Mouse (Mus musculus) urinary bladder, adult 18-20 months (tissue): ENCODE measurements around the gene Rab5if.
"Not testable (repeated sequence)": the region's sequence is repeated elsewhere in the genome, so short reads cannot be mapped to it uniquely, and the experiment has no call there.

Experiments used
- DNase-seq, 2 experiments: peaks; one replicate each; pipeline ENCODE4 v3.0.0; 2022; ENCODE audit warnings: low spot score in 2 of 2, mixed read lengths in 2 of 2

Gene Rab5if

DNA sequence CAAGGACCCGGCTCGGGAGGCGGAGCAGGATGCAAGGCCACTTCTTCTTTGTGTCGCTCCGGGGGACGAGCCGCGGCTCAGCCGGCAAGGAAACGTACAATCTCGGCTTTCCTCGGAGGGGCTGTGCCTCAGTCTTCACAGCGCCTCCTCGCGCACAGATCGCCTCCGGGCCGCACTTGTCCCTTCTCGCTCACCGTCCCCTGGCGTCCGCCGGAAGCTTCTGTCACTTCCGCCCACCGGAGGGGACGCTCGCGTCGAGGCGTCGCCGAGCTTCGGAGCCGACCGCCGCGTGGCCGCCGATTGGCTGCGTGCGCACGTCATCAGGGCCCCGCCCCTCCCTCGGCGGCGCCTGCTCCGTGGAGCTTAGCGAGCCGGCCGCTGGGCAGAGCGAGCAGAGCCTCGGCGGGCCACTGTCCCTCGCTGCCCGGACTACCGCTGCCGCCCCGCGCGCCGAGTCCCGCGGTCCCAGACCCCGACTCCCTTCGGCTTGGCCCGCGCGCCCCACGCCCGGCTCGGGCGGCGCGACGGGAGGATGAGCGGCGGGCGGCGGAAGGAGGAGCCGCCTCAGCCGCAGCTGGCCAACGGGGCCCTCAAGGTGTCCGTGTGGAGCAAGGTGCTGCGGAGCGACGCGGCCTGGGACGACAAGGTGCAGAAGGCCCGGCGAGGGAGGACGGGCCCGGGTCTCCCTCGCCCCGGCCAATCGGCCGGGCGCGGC is at the start of gene Rab5if:
Gene Rab5if, plus strand, starts transcription at position 357 of the 715 bp plus-strand sequence.
- peak; percentile 93 to 96 for DNase-seq

DNA sequence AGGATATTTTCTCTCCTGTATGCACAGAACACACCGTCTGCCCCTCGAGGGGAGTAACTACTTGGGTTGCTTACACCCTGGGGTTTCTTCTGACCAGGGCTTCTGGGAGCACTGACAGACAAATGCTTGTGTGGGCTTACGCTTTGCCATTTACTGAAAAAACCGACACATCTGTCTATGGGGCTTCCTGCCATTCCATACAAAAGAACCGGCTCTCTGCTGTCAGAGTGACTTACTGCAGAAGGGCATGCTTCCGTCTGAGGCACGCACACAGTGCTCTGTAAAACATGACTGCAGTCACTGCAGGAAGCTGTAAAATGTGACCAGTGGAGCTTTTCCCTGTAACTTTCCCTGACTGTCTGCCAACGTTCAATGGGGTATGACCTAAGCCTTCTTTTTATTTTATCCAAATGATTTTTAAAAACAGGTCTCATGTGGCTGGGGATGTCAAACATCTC is 48.6 kb upstream of the Rab5if start:
- no peak for DNase-seq

DNA sequence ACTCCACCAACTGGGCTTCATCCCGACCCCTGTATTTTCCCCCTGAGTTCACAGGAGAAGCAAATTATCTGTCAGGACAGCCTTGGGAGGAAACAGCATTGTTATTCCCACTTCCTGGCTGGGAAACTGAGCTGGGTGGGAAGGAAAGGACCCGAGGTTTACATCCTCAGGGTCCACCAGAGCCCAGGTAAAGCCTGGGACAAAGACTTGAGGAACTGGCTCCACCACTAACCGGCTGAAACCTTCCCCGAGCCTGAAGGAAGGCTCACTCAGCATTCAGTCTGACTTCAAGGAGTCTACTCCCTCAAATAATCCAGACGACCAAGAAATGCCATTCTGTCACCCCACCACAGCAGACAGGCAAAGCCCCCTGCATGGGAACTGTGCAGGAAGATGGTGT is 48.0 kb upstream of the Rab5if start:
- DNase-seq: no peak

DNA sequence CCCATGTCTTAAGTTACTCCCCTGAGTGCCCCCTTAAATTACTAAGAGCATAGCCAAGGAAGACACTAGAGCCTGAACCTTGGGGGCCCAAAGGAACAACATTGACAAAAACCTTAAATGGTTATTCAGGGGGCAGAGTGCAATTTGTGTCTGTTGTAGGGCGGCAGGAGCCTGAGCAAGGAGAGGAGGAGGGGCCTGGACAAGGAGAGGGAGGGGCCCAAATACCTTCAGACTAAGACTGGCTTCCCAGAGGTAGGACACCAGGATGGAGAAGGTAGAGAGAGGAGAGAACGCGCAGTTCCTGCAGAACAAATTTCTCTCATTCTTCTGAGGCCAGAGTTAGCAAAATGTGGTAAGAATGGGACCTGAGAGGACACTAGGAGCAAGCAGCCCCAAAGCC is 47.5 kb upstream of the Rab5if start:
- no peak for DNase-seq

DNA sequence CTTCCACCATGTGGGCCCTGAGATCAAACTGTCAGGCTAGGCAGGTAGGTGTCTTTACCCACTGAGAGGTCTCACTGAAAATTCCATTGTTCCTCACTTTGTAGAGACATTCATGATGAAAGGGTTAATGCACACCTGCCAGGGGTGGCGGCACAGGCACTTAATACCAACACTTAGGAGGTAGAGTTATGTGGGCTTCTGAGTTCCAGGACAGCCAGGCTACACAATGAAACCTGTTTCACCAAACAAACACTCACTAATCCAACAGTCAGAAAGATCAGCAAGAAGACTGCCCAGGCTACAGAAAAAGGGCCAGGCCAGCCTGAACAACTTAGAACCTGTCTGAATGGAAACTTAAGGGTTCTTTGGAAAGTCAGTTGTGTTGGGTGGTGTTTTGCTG is 46.8 kb upstream of the Rab5if start:
- no peak for DNase-seq

DNA sequence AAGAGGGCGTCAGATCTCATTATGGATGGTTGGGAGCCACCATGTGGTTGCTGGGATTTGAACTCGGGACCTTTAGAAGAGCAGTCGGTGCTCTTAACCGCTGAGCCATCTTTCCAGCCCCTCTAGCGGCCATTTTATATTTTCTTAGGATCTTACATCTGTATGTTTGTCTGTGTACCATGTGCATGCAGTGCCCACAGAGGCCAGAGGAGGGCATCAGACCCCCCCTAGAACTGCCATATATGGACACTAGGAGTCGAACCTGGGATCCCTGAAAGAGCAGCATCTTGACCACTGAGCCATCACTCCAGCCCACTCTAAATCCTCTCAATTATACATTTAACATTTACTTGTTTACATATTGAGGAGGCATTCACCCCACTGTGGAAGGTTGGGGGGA is 37.8 kb upstream of the Rab5if start:
- DNase-seq: not testable (repeated sequence)

DNA sequence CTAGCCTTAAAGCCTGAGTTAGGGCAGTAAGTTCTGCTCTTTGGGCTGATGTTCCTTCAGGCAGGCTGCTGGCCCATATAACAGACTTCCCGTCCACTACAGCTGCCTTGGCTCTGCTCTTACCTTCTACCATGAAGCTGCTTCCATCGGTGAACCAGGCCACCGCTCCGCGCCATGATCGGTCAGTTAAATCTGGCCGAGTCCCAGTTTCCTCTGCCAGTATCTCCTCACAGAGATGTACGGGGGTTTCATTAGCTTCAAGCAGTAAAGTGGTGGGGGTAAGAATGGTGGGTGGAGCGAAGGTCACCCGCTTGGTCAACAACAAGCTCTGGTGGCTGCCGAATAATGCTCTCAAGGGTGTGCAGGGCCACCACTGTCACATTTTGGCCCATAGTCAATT is 28.6 kb upstream of the Rab5if start:
- no peak for DNase-seq

DNA sequence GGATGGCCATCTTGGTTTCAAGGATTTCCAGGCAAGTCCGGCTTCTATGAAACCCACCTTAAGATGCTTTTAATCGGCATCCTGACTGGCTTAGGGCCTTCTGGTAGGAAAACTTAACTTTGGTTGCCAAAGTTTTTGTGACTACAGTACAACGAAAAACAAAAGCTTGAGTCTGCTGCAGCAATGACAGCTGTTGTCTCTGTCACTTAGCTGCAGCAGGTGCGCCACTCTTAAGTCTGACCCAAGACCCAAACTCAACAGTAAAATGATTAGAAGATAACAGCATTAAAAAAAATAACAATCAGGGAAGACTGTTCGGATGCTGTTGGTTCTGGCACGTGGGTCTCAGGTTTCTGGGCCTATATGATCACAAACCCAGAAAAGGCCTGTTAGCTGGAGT is 24.1 kb upstream of the Rab5if start:
- DNase-seq: no peak

DNA sequence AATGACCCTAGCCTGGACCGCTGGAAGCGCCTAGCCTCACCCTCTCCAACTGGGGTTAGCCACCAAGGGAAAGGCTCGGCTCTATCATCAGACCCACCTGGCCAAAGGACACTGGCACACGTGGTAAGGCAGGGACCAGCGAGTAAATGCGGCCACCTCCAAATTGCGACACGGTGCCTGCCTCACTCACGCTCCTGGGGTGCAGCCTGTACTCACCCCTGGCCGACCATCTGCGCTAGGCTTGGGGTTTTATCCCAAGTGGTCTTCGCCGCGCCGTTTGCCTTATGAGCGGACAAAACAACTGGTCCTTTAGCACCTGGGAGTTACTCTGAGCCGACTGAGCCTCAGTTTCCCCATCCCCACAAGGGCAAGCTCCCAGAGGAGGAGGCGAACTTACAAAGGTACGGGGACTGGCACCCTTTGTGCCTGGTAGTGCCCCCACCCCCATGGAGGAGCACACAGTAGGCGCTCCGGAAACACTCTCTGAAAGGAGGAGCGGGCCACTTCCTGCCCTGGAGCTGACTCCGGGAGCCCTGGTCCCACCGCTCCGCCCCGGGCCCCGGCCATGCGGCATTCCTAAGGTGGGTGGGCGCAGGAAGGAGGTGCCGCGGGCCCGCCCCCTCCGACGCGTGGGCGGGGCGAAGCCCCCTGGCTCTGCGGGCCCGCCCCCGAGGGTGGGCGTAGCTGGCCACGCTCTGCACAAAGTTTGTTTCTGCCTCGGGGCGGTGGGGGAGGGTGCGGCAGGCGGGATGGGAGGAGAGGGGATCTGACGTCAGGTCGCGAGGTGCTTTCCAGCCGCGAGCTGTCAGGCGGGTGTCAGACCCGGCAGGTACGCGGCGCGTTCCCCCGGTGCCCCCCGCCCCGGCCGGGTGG is 23.4 kb upstream of the Rab5if start, which contains the start of gene Tgif2:
Gene Tgif2, plus strand, starts transcription at position 689 of the 873 bp plus-strand sequence.
- no peak for DNase-seq

DNA sequence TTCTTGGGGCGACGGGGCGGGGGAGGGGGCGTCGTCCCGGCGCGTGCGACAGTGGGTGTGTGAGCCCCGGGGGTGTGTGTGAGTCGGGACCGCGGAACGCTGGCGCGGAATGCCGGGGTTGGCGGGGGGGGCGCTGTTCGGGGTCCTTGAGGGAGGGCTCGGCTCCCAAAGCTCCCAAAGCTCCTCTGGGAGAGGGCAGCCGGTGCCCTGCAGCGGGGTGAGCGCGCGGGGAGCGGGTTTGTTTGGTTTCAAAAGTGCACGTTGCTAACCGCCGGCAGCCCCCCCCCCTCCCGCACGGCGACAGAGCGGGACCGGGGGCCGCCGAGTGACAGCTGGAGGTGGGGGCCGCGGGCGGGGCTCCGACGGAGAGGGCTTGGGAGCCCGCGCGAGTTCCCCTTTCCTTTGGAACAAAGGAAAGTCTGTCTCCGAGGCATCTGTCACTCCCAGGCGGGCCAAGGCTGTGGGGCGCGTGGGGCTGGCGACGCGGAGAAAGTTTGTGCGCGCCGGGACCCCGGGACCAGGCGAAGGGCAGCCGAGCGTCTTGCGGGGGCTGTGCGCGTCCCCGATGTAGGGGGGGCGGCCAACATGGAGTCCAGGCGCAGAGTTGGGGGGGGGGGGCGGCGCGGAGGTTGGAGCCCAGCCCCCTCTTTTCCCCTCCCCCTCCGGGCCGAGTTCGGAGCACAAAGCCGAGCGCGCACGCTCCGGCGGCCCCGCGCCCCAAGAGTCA is 22.5 kb upstream of the Rab5if start:
- no peak for DNase-seq

DNA sequence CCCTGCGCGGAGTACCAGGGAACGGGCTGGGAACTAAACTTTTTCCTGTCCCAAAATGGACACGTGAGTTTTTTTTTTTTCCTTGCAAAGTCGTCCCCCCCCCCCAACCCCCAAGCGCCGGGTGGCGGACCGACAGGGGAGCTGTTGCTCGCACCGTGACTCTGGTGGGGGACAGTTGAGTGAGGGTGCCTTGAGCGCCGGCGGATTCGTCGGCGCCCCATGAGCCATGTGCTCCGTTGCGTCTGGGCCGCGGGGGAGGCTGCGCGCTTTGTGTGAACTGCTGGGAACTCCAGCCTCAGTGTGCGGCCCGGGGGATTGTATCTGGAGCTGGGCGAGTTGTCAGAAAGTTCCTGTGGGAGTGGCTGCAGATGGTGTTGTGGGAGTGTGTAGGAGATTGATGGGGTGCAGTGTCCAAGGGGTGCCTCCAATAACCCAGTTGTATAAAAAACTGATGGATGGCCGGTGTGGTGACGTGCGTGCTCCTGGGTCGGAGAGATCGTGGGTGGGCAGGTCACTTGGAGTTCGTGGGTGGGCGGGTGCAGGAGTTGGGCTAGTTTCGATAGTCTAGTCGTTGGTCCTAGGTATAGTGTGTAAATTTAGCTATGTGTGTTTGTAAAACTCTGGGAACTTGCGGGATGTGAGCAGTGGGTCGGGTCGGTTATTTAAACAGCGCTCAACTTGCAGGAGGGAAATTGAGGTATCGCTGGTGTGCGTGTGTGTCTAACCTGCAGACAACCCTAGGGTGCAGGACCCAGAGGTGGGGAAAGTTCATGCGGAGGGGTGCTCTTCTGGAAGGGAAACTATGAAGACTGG is 21.7 kb upstream of the Rab5if start:
- DNase-seq: no peak

DNA sequence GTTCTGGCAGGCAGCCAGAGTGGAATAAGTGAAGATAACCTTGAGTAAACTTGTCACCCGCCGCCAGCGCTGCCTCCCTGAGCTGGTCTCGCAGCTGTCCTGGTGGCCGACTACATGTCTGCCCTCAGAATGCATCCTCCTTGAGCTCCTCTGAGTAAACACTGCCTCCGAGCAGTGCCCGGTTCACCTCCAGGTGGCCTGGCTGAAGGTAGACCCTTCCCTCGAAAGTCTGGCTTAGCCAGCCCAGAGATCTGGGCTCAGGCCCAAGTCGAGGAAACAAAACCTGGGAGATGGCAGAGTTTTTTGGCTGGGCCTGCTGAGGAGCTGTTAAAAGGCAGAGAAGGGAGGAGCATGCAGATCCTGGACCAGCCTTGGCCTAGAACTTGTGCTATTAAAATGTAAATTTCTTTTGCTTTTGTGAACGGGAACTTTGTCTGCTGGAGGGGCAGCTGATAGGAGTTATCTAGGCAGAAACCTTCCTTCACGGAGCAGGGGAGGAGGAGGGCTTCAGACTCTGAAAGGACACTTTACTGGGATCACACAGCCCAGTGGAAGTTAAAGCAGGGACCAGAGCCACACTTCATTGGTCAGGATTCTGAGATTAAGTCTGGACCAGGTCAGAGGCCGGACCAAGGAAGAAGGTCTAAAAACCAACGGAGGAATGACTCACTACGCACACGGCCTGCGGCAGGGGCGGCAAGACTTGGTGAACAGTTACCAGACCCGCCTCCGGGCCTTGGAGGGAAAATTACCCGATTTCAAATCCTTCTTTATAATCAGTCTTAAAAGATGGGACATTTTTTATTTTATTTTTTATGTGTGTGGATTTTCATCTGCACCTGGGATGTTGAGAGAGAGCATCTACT is 20.9 kb upstream of the Rab5if start:
- no peak for DNase-seq

DNA sequence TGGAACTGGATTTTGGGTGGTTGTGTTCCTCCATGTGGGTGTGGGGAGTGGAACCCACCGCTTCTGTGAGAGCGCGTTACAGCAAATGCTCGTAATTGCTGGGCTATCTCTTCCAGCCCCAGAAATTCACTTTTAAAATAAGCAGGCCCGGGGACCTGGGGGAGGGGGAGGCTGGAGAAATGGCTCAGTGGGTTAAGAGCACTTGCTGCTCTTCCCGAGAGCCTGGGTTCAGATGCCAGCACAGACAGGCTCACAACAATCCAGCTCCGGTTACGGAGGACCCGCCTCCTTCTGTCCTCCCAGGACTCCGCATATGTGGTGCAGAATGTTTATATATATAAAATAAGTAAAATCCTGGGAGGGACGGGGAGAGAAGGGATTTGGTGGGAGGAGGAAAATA is 20.2 kb upstream of the Rab5if start:
- DNase-seq: no peak

DNA sequence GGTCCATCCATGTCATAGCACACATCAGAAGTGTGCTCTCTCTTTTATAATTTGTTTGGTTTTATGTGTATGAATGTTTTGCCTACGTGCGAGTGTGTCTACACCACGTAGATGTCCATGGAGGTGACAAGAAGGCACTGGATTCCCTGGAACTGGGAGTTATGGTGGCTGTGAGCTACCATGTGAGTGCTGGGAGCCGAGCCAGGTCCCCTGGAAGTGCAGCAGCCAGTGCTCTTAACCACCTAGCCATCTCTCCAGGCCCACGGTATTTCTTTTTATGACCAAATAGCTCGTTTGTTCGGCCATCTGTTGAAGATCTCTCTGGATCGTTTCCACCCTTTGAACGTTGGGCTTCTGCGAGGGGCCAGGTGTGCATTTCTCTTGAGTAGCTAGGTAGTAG is 19.6 kb upstream of the Rab5if start:
- DNase-seq: no peak

DNA sequence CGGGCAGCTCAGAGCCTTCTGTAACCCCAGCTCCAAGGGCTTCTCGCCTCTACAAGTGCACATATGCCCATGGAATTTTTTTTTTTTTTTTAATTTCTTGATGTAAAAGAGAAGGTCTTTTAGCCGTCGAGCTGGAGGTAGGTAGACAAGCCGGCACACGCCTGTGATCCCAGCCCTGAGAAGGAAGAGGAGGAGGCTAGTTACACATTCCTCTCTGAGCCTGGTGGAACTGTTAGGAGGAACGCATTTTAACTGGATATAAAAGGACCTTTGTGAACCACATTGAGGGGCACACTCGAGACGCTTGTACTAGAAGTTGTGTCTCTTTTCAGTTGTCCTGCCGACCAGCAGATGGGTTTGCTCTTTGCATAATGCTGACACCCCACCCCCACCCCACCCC is 18.2 kb upstream of the Rab5if start:
- DNase-seq: no peak

DNA sequence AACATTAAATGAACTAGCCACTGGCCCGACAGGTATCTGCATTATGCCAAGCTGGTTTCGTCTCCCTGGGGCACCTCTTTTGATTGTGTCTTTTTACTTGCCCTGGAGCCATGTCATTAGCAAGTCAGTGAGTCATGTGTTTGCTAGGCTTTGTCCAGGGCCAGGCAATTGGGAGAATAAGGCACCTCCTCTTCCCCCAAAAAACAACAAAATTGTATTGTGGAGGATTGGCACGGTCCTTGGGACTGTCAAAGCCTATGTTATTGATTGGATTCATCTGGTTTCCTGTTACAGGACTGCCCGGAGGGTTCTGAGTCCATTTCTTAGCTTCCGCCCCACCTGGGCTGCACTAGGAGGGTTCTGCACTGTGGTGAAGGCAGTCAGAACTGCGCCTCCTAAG is 15.3 kb upstream of the Rab5if start:
- no peak for DNase-seq

DNA sequence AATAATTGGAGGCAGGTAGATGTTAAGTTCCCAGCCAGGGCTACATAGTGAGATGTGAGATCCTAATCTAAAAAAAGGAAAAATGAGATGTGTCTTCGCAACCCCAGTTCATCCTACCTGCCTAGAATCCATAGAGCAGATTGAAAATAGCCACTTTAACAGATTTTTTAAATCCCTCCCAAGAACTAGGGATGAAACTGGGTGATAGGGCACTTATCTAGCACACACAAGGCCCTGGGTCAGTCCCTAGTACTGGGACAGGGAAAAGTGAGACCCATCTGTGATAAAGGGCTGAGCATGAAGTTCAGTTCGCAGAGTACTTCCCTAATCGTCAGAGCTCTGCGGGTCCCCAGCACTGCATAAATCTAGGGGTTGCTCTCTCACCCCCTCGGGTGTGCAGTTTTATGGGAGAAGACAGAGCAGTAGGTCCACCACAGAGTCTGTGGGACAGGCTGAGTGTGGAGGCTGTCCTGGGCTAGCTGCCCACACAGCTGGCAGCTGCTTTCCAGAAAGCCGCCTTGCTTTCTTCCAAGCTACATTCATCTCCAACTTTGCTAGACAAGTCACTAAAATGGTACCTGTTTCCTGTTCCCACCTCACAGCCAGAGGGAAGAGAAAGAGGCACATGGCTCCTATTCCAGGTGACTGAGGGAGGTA is 14.3 kb upstream of the Rab5if start:
- DNase-seq: no peak

DNA sequence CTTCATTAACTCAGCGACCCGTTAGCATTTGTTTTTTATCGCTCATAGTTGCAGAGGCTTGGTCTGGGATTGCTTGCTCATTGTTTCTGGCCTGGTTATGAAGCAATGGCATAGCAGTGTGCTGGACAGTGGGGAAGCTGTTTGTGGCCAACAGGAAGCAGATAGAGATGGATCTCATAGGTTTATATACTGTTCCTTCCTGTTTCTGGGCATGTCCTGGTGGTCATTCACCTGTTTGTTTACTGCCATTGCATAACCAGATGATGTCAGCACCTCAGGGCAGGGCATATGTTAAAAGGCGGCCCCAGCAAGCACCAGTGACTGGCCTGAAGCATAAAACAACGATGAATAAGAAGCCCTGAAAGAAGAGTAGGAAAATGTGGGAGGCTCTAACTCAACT is 12.4 kb upstream of the Rab5if start:
- no peak for DNase-seq

DNA sequence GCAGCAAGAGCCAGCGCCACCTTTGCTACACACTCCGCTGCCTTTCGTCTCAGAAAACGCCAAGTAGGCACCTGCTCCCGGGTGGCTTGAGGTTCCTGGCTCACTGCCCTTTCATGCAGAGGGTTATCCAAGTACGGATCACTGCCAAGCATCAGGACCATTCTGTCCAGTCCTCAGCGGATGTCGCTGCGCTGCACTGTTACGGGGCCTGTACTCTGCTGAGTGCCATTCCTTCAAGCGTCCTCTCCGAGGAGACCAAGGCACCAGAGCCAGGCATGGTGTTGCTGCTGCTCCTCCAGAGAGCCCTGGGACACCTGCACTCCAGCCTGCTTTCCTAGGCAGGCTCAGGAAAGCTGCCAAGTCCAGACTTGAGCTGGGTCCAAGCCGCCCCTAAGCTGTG is 9.3 kb upstream of the Rab5if start:
- not testable (repeated sequence) for DNase-seq
